Comparison of ENCODE assay signal across 10 mouse cellular contexts in genomic region chr11:65386291-65387061, GRCm38 (mm10).
DNase-seq lines count a peak whose midpoint lies in the region; ATAC-seq and TF ChIP-seq lines count a peak whose summit lies in the region.
"Had no signal": no experiment of that assay in that cellular context is flagged by ENCODE, and none has a peak within 500 bp of the region (broad histone marks: within the 10 kb centered on the region; RNA-seq: fewer than 3 reads in every experiment).

No protein-coding gene starts in this region.

- H3K27me3 ChIP-seq in forebrain, embryonic 11.5 days (ENCODE audit: control insufficient read depth, insufficient read depth, low read length) = no peaks in the 10 kb centered on the region
- H3K27me3 ChIP-seq in forebrain, postnatal 0 days (ENCODE audit: insufficient read depth, low read length) = no peaks in the 10 kb centered on the region; the same call in 1 of the 2 replicates

- no peak overlapping the region for H3K4me2 ChIP-seq in forebrain, embryonic 11.5 days (ENCODE audit: low read depth, low read length, severe bottlenecking)
- H3K4me2 ChIP-seq in forebrain, postnatal 0 days (ENCODE audit: low read depth) = no peak overlapping the region

- no peak overlapping the region for H3K4me3 ChIP-seq in forebrain, embryonic 11.5 days (ENCODE audit: low read depth, low read length)
- H3K4me3 ChIP-seq in forebrain, postnatal 0 days (ENCODE audit: low read depth, low read length) = no peak overlapping the region

- no peak overlapping the region for H3K9ac ChIP-seq in forebrain, embryonic 11.5 days (ENCODE audit: low read length)
- H3K9ac ChIP-seq in forebrain, postnatal 0 days = no peak overlapping the region

- H3K9me3 ChIP-seq in forebrain, embryonic 11.5 days (ENCODE audit: control insufficient read depth, low read length) = no peaks in the 10 kb centered on the region
- H3K9me3 ChIP-seq in forebrain, postnatal 0 days (ENCODE audit: low read length) = no peaks in the 10 kb centered on the region

- DNase-seq in forebrain, embryonic 11.5 days (ENCODE audit: low spot score) = peak; percentile 63
- no peak for DNase-seq in forebrain, postnatal 0 days
- peak; percentile 59 for DNase-seq in testis, postnatal 10 days (ENCODE audit: low spot score)
- no peak for DNase-seq in testis, postnatal 14 days (ENCODE audit: low spot score)
- DNase-seq in kidney, postnatal 25 days = peak; percentile 30 to 45
- DNase-seq in yolk sac, embryonic 10.5 days (ENCODE audit: low spot score) = peak; percentile 26
- no peak for DNase-seq in right cerebral cortex, postnatal 36 days (ENCODE audit: low spot score in 2 of 2)
- DNase-seq in right cerebral cortex, adult 18-20 months = no peak
- DNase-seq: adrenal gland, adult 2 months had no signal

- H3K4me1 ChIP-seq in forebrain, embryonic 11.5 days (replicated peaks; ENCODE audit: control insufficient read depth, insufficient read depth, low read length) = no peaks in the 10 kb centered on the region
- no peaks in the 10 kb centered on the region for H3K4me1 ChIP-seq in forebrain, postnatal 0 days (ENCODE audit: insufficient read depth)

- ATAC-seq in forebrain, embryonic 11.5 days (replicated peaks; ENCODE audit: low FRiP score) = peak; percentile 75
- ATAC-seq in forebrain, postnatal 0 days = no peak
- ATAC-seq: midbrain, embryonic 16.5 days had no signal

- H3K36me3 ChIP-seq in forebrain, embryonic 11.5 days (ENCODE audit: control insufficient read depth, insufficient read depth, low read length) = no peaks in the 10 kb centered on the region
- H3K36me3 ChIP-seq in forebrain, postnatal 0 days (ENCODE audit: insufficient read depth) = no peaks in the 10 kb centered on the region

- WGBS in forebrain, embryonic 11.5 days = 59% methylated on average over 14 of the region's 14 CpGs
- 33% methylated on average over 14 of the region's 14 CpGs for WGBS in forebrain, postnatal 0 days

- TF ChIP-seq CTCF in forebrain, postnatal 0 days (IDR thresholded peaks at IDR 0.05; ENCODE audit: low read depth) = no peak

- no peak overlapping the region; the same call in 1 of the 2 replicates for H3K27ac ChIP-seq in forebrain, embryonic 11.5 days (ENCODE audit: low read depth, low read length)
- H3K27ac ChIP-seq in forebrain, postnatal 0 days (ENCODE audit: low read depth, low read length) = no peak overlapping the region

Comparison
In these comparisons a context has a peak if more than half of its experiments do, and no peak if none do; other contexts are left out.
1. DNase-seq: peak in forebrain, embryonic 11.5 days (single experiment), testis, postnatal 10 days (single experiment), kidney, postnatal 25 days (2 of 2) and yolk sac, embryonic 10.5 days (single experiment); none in forebrain, postnatal 0 days (single experiment), testis, postnatal 14 days (single experiment), right cerebral cortex, postnatal 36 days (0 of 2) and right cerebral cortex, adult 18-20 months (single experiment).